Mouse (Mus musculus) liver, embryonic 11.5 days (tissue): Measurements from ENCODE around the gene Helt. TPM values are rescaled to one million over a fixed set of nuclear protein-coding genes. Genes with fewer than 3 reads are reported as not detected.
A peak's percentile ranks its signal among the peaks of the same experiment; 100 is the strongest.
"Not testable (repeated sequence)": the region's sequence is repeated elsewhere in the genome, so short reads cannot be mapped to it uniquely, and the experiment has no call there.

Source experiments
- ATAC-seq: fragments of 200-750 bp; cut with Nextera tagmentation; replicated peaks from 2 replicates; pipeline ENCODE4 v1.8.0; 2017; ENCODE audit warnings: moderate number of reproducible peaks, mild to moderate bottlenecking, moderate TSS enrichment, moderate library complexity; ENCODE audit not compliant: low FRiP score
- DNase-seq: peaks from one replicate; pipeline ENCODE4 v3.0.0-alpha.2; 2017; ENCODE audit warnings: low spot score
- H3K27ac ChIP-seq: fragments of 300-500 bp; sonication (generic); 2 replicates; pipeline ENCODE4 v1.5.1; 2014; ENCODE audit warnings: mild to moderate bottlenecking, low read depth, low read length, control low read depth
- H3K27me3 ChIP-seq: fragments of 300-500 bp; sonication (generic); replicated peaks from 2 replicates; pipeline ENCODE4 v1.6.1; 2014; ENCODE audit warnings: low read length, mixed read lengths; ENCODE audit not compliant: control insufficient read depth, insufficient read depth
- H3K36me3 ChIP-seq: fragments of 300-500 bp; sonication (generic); 2 replicates; pipeline ENCODE4 v1.6.1; 2014; ENCODE audit warnings: mild to moderate bottlenecking, low read length, moderate library complexity, mixed read lengths; ENCODE audit not compliant: control insufficient read depth, insufficient read depth
- H3K4me1 ChIP-seq: fragments of 300-500 bp; sonication (generic); replicated peaks from 2 replicates; pipeline ENCODE4 v1.6.1; 2014; ENCODE audit warnings: low read length, mixed read lengths; ENCODE audit not compliant: control insufficient read depth, insufficient read depth
- H3K4me2 ChIP-seq: fragments of 300-500 bp; sonication (generic); 2 replicates; pipeline ENCODE4 v1.6.1; 2014; ENCODE audit warnings: mild to moderate bottlenecking, control low read depth, moderate library complexity
- H3K4me3 ChIP-seq: fragments of 300-500 bp; sonication (generic); 2 replicates; pipeline ENCODE4 v1.5.1; 2014; ENCODE audit warnings: low read depth, low read length, control low read depth
- H3K9ac ChIP-seq: fragments of 300-500 bp; sonication (generic); 2 replicates; pipeline ENCODE4 v1.6.1; 2014; ENCODE audit warnings: low read depth, low read length, control low read depth
- H3K9me3 ChIP-seq: fragments of 300-500 bp; sonication (generic); 2 replicates; pipeline ENCODE4 v1.6.1; 2016; ENCODE audit warnings: low read length, inconsistent platforms, mixed read lengths; ENCODE audit not compliant: control insufficient read depth
- whole genome bisulfite sequencing: fragments of 180-500 bp; shearing (Covaris S2); extraction: QIAGEN DNeasy Blood & Tissue Kit; methylation state at CpG from one replicate; pipeline ENCODE4 v1.1.7; 2014; 5-methylcytosine and 5-hydroxymethylcytosine counted together
- polyA plus RNA-seq: library from polyadenylated mRNA; unstranded; fragments of >200 nt; fragmentation: Nextera tagmentation; extraction: Ambion mirVana; gene quantifications from 2 replicates; pipeline ENCODE4 v1.2.1, GENCODE M21; 2014

Helt gene
- polyA plus RNA-seq, 1 experiment from 2014 or later, result not detected

DNA sequence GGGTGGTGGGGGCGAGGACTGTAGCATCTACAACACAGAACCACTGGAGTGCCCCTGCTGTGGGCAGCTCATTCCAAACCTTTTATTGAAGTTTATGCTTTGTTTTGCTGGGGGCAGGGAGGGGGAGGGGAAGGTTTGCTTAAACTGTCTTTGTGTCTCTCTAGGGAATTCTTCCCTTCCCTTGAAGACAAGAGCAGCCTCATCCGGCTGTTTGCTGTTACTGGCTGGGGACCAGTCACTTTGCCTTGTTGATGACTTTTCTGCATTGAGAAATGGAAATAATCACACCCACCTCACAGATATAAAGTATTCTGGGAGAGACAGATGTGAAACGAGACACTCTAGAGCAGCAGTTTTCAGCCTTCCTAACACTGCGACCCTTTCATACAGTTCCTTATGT lies 27.7 kb downstream of the Helt start:
- Histone ChIP-seq H3K27ac (no peak overlapping the region), H3K9me3 (no peaks in the 10 kb centered on the region), H3K27me3 (no peaks in the 10 kb centered on the region), H3K4me2 (no peak overlapping the region), H3K4me3 (no peak overlapping the region), H3K9ac (no peak overlapping the region), H3K36me3 (no peaks in the 10 kb centered on the region), H3K4me1 (no peaks in the 10 kb centered on the region)
- ATAC-seq (no peak), DNase-seq (no peak)
- 70% methylated on average over 4 of the region's 4 CpGs for WGBS

DNA sequence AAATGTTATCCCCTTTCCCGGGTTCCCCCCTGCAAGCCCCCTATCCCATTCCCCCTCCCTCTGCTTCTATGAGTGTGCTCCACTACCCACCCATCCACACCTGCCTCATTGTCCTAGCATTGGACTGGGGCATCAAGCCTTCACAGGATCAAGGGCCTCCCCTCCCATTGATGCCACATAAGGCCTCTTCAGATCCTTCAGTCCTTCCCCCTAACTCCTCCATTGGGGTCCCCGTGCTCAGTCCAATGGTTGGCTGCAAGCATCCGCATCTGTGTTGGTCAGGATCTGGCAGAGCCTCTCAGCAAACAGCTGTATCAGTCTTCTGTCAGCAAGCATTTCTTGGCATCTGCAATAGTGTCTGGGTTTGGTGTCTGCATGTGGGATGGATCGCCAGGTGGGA lies 30.3 kb downstream of the Helt start:
- not testable (repeated sequence) for ATAC-seq, H3K4me3 ChIP-seq, H3K9me3 ChIP-seq, H3K27ac ChIP-seq, H3K36me3 ChIP-seq, DNase-seq, H3K4me2 ChIP-seq, H3K9ac ChIP-seq, H3K27me3 ChIP-seq, H3K4me1 ChIP-seq
- 79% methylated on average over 4 of the region's 4 CpGs for WGBS

DNA sequence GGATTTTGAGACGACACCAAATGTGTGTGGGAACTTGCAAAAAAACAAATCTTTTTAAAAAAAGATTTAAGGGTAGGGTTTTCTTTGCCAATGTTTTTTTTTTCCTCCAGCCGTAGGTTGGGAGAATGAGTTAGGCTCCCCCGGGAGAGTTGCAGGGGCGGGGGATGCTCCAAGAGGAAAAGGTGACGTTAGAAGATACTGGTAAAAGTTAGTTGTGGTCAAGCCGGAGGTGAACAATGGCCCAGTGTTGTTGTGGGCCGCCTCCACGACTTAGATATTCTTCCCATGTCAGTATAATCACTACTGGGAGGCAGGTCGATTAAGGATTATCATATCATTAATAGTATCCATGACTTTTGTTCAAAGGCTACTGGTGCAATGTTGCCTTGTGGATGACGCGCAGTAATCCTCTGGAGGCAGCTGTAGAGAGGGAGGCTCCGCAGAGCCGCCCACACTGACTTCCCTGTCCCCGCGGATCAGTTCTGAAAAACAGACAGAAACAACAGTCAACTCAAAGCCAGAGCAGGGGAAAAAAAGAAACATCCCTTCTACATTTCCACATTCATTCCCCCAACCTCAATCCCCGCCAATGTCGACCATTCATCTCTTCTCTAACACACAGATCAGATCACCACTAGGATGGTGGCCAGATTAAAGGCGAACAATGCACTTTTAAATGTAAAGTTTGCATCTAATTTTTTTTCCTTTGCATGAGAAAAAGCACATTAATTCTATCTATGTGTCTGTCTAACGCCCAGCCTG lies 36.4 kb downstream of the Helt start:
- H3K4me1 ChIP-seq, result no peaks in the 10 kb centered on the region
- H3K27me3 ChIP-seq, result 0 out of 2 replicates have a peak, but pooled peaks cover 3% of the 10 kb centered on the region
- no peak for ATAC-seq
- H3K9ac ChIP-seq, result no peak overlapping the region
- H3K36me3 ChIP-seq, result no peaks in the 10 kb centered on the region
- no peak overlapping the region for H3K4me3 ChIP-seq
- DNase-seq, result no peak
- WGBS, result 54% methylated on average over 19 of the region's 19 CpGs
- H3K4me2 ChIP-seq, result no peak overlapping the region
- no peaks in the 10 kb centered on the region for H3K9me3 ChIP-seq
- H3K27ac ChIP-seq, result no peak overlapping the region

GRCm38 (mm10) chr8:46252456-46252855 lies 42.0 kb downstream of the Helt start:
- no peaks in the 10 kb centered on the region for H3K27me3 ChIP-seq
- 77% methylated on average over 13 of the region's 13 CpGs for WGBS
- no peak overlapping the region for H3K27ac ChIP-seq
- H3K4me2 ChIP-seq, result no peak overlapping the region
- ATAC-seq (no peak), DNase-seq (no peak)
- H3K4me1 ChIP-seq, result no peaks in the 10 kb centered on the region
- H3K36me3 ChIP-seq, result no peaks in the 10 kb centered on the region
- no peaks in the 10 kb centered on the region for H3K9me3 ChIP-seq
- H3K9ac ChIP-seq, result no peak overlapping the region
- no peak overlapping the region for H3K4me3 ChIP-seq

DNA sequence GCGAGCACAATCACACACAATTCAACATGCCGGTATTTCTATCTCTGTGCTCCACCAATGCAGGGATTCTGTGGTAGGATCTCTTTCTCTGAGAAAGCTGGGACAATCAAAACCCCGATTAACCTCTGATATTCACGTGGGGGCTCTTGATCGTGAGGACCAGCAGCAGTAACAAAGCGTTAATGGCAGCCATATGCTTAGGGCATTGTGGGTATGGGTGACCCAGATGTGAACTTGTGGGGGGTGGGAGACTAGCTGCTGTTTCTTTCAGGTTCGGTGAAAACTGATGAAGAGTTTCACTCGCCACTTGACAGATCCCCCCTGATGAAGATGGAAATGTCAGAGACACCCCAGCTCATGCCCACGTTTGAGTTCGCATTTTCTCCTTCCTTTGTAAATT lies 42.9 kb downstream of the Helt start:
- no peaks in the 10 kb centered on the region for H3K9me3 ChIP-seq
- WGBS, result 64% methylated on average over 10 of the region's 10 CpGs
- H3K4me3 ChIP-seq, result no peak overlapping the region
- H3K27ac ChIP-seq, result no peak overlapping the region
- H3K9ac ChIP-seq, result no peak overlapping the region
- no peaks in the 10 kb centered on the region for H3K36me3 ChIP-seq
- no peak for DNase-seq
- no peaks in the 10 kb centered on the region for H3K27me3 ChIP-seq
- ATAC-seq, result no peak
- no peaks in the 10 kb centered on the region for H3K4me1 ChIP-seq
- no peak overlapping the region for H3K4me2 ChIP-seq

- no peak overlapping the region for H3K4me3 ChIP-seq
- ATAC-seq (no peak), DNase-seq (no peak)
- H3K9ac ChIP-seq, result 0 out of 2 replicates have a peak overlapping the region, but pooled peaks have one; percentile 20
- H3K36me3 ChIP-seq, result no peaks in the 10 kb centered on the region
- no peaks in the 10 kb centered on the region for H3K27me3 ChIP-seq
- 50% methylated on average over 11 of the region's 11 CpGs for WGBS
- no peaks in the 10 kb centered on the region for H3K9me3 ChIP-seq
- H3K4me1 ChIP-seq, result no peaks in the 10 kb centered on the region
- no peak overlapping the region for H3K4me2 ChIP-seq
- no peak overlapping the region for H3K27ac ChIP-seq
These were observed 48.1 kb downstream of the Helt start for GRCm38 (mm10) chr8:46246346-46246745.

GRCm38 (mm10) chr8:46242946-46243345 lies 51.5 kb downstream of the Helt start:
- Histone ChIP-seq H3K27ac (no peak overlapping the region), H3K4me1 (no peaks in the 10 kb centered on the region), H3K27me3 (no peaks in the 10 kb centered on the region), H3K4me2 (no peak overlapping the region), H3K4me3 (no peak overlapping the region), H3K9me3 (no peaks in the 10 kb centered on the region), H3K9ac (no peak overlapping the region), H3K36me3 (no peaks in the 10 kb centered on the region)
- ATAC-seq (no peak), DNase-seq (no peak)
- 55% methylated on average over 7 of the region's 7 CpGs for WGBS

Other genes starting within 250 kb of the Helt start
- 16.2 and 18.0 TPM in 2 replicates for gene Cfap97, start 142.9 kb downstream of the Helt start, polyA plus RNA-seq
- 7.0 and 10.6 TPM in 2 replicates for gene Snx25, start 142.5 kb downstream of the Helt start, polyA plus RNA-seq
- gene Slc25a4, start 83.4 kb downstream of the Helt start, polyA plus RNA-seq, result 279 and 291 TPM in 2 replicates
- 47.3 and 50.7 TPM in 2 replicates for gene Acsl1, start 176.4 kb upstream of the Helt start, polyA plus RNA-seq